Mouse (Mus musculus) kidney, adult 2 months (tissue): ENCODE measurements around the gene Il17rb.

Source experiments
- CTCF ChIP-seq: fragments of 200-500 bp; conservative IDR thresholded peaks from 2 replicates; pipeline ENCODE4 v1.5.1; 2011; ENCODE audit warnings: low read depth, mild to moderate bottlenecking, control low read depth, low read length, moderate library complexity, mixed read lengths; ENCODE audit not compliant: insufficient read depth, insufficient read length
- POLR2A ChIP-seq: fragments of 200-500 bp; IDR thresholded peaks from one replicate; pipeline ENCODE4 v1.6.1; 2011; ENCODE audit warnings: low read depth, low read length, control low read depth

DNA sequence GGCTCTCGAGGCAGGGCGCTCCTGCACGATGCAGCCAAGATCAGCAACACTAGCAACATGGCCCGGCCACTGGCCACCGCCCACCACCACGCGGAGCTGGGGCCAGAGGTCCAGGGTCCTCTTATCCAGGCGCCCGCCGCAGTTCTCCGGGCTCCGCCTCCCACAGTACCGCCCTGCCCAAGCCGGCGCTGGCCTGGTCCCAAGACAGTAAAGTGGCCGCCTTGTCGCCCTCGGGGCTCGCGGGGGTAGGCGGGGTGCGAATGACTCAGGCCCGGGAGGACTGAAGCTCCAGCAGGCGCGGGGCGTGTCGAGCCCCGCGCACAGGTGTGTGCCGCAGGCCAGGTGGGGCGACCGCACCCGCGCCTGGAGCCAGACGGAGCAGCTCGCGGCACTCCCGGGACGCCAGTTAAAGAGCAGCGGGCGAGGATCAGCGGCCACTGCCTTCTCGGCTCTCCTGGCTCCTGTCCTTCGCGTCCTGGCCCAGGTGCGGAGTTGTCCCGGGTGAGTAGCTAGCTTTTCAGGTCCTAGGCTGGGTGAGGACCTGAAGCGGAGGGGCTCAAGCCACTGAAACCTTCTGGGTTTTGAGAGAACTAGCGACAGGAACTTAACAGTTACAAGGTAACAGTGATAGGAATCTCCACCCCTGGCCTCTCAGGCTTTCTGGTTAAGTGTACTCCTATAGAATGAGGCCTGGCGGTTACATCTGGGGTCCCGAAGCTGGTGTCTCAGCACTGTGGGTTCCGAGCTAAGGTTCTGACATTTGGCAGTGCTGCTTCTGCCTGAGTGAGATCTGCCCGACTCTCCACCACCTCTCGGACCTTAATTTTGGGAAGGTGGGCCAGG lies at the start of gene Il17rb, which contains the start of gene Chdh:
- no peak for TF ChIP-seq POLR2A
- TF ChIP-seq CTCF: no peak
